Mouse (Mus musculus): ENCODE measurements around the gene Ube3b. TPM values are rescaled to one million over a fixed set of nuclear protein-coding genes. Genes with fewer than 3 reads are reported as not detected.

Ube3b gene
- polyA plus RNA-seq, 1 experiment from 2014 or later = 44.2 TPM

DNA sequence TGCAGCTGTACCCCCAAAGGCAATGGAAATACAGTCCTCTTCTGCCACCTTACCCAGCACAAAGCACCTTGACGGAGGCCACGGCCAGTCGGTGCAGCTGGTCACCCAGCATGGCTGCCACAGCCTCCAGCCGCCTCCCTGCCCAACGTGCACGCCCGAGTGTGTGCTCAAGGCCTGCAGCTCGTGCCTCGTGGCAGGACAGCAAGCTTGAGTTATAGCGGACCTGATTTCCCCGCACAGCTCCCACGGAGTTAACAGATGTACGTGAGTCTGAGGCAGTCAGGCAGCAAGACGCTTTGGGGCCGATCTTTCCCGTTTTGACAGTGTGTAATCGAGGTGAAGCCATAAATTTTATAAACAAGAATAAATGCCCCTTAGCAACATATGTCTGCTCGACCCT lies 48.2 kb downstream of the Ube3b start:
- WGBS = 73% methylated on average over 18 of the region's 18 CpGs
- H3K9me3 ChIP-seq (replicated peaks; ENCODE audit: control insufficient read depth, low read length) = no peaks in the 10 kb centered on the region
- H3K27ac ChIP-seq (ENCODE audit: low read length) = no peak overlapping the region
- H3K27me3 ChIP-seq (ENCODE audit: control insufficient read depth, insufficient read depth, low read length) = no peaks in the 10 kb centered on the region
- H3K4me2 ChIP-seq (ENCODE audit: low read depth, low read length) = no peak overlapping the region
- no peak overlapping the region for H3K9ac ChIP-seq (ENCODE audit: low read length)
- no peak for ATAC-seq (replicated peaks; ENCODE audit: extremely low read depth, insufficient read depth, low FRiP score)
- H3K4me3 ChIP-seq (ENCODE audit: low read length) = no peak overlapping the region
- H3K4me1 ChIP-seq (ENCODE audit: control insufficient read depth, insufficient read depth, low read length) = no peaks in the 10 kb centered on the region
- no peaks in the 10 kb centered on the region for H3K36me3 ChIP-seq (ENCODE audit: control insufficient read depth, insufficient read depth)

DNA sequence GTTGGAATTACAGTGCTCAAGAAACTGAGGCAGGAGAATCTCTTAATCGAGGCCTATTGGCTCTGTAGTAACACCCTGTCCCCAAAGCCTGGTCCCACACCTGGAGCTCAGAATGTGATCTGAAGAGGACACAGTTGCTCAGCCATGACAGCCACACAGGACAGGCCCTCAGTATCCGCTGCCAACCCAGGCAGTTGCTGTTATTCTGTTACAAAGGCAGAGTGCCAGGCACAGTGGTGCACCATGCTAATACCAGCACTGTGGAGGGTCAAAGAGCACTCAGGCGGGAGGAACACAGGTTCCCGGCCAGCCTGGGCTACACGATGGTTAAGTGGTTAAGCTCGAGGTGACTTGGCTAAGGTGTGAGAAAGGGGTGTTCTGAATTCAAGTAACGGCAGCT lies 49.4 kb downstream of the Ube3b start:
- no peaks in the 10 kb centered on the region for H3K4me1 ChIP-seq (ENCODE audit: control insufficient read depth, insufficient read depth, low read length)
- no peak overlapping the region for H3K9ac ChIP-seq (ENCODE audit: low read length)
- ATAC-seq (replicated peaks; ENCODE audit: extremely low read depth, insufficient read depth, low FRiP score) = no peak
- no peak overlapping the region for H3K27ac ChIP-seq (ENCODE audit: low read length)
- no peak overlapping the region for H3K4me2 ChIP-seq (ENCODE audit: low read depth, low read length)
- no peaks in the 10 kb centered on the region for H3K27me3 ChIP-seq (ENCODE audit: control insufficient read depth, insufficient read depth, low read length)
- no peaks in the 10 kb centered on the region for H3K9me3 ChIP-seq (replicated peaks; ENCODE audit: control insufficient read depth, low read length)
- H3K4me3 ChIP-seq (ENCODE audit: low read length) = no peak overlapping the region
- 83% methylated on average over 7 of the region's 7 CpGs for WGBS
- no peaks in the 10 kb centered on the region for H3K36me3 ChIP-seq (ENCODE audit: control insufficient read depth, insufficient read depth)

DNA sequence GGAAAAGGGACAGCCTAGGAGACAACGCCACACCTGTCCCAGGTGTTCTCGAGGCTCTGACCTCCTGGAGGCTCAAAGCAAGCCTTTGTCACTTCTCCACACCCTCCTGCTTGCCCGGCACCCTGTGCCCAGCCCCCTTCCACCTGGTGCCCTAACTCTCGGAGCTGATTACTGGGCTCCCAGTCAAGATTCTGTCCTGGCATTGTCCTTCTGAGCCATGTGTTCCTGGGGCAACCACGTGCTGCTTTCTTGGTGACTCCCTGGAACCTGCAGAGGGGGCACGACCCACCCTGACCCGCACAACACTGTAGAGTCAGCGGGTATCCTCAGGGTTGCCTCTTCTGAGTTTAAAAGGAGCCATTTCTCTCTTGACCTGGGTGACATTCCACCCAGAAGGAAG lies 54.0 kb downstream of the Ube3b start:
- H3K27ac ChIP-seq (ENCODE audit: low read length) = no peak overlapping the region
- no peaks in the 10 kb centered on the region for H3K4me1 ChIP-seq (ENCODE audit: control insufficient read depth, insufficient read depth, low read length)
- H3K27me3 ChIP-seq (ENCODE audit: control insufficient read depth, insufficient read depth, low read length) = no peaks in the 10 kb centered on the region
- 88% methylated on average over 8 of the region's 8 CpGs for WGBS
- no peaks in the 10 kb centered on the region; the same call in 1 of the 2 replicates for H3K36me3 ChIP-seq (ENCODE audit: control insufficient read depth, insufficient read depth)
- H3K4me3 ChIP-seq (ENCODE audit: low read length) = no peak overlapping the region
- H3K9me3 ChIP-seq (replicated peaks; ENCODE audit: control insufficient read depth, low read length) = no peaks in the 10 kb centered on the region
- no peak overlapping the region for H3K4me2 ChIP-seq (ENCODE audit: low read depth, low read length)
- ATAC-seq (replicated peaks; ENCODE audit: extremely low read depth, insufficient read depth, low FRiP score) = no peak
- H3K9ac ChIP-seq (ENCODE audit: low read length) = no peak overlapping the region

DNA sequence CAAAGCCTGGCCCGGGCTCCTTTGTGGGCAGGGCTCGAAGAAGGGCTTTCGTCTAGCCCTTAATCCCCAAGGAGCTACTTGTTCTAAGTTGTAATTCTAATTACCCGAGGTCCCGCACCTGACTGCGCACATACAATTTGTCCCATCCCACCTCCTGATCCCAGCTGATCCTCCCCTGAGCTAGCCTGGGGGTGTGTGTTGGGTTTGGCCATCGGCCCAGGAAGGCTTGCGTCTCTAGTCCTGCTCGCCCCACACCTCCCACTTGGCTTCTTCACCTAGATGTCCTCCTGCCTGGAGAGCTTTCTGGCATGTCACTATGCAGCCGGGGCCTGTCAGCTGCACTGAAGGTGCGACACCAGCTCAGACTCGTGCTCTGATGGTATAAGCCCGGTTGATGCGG lies 55.2 kb downstream of the Ube3b start:
- H3K9me3 ChIP-seq (replicated peaks; ENCODE audit: control insufficient read depth, low read length) = no peaks in the 10 kb centered on the region
- no peak overlapping the region for H3K9ac ChIP-seq (ENCODE audit: low read length)
- H3K27me3 ChIP-seq (ENCODE audit: control insufficient read depth, insufficient read depth, low read length) = no peaks in the 10 kb centered on the region
- no peaks in the 10 kb centered on the region for H3K4me1 ChIP-seq (ENCODE audit: control insufficient read depth, insufficient read depth, low read length)
- ATAC-seq (replicated peaks; ENCODE audit: extremely low read depth, insufficient read depth, low FRiP score) = no peak
- no peak overlapping the region for H3K4me3 ChIP-seq (ENCODE audit: low read length)
- no peaks in the 10 kb centered on the region; the same call in 1 of the 2 replicates for H3K36me3 ChIP-seq (ENCODE audit: control insufficient read depth, insufficient read depth)
- H3K4me2 ChIP-seq (ENCODE audit: low read depth, low read length) = no peak overlapping the region
- no peak overlapping the region for H3K27ac ChIP-seq (ENCODE audit: low read length)
- WGBS = 90% methylated on average over 14 of the region's 14 CpGs

DNA sequence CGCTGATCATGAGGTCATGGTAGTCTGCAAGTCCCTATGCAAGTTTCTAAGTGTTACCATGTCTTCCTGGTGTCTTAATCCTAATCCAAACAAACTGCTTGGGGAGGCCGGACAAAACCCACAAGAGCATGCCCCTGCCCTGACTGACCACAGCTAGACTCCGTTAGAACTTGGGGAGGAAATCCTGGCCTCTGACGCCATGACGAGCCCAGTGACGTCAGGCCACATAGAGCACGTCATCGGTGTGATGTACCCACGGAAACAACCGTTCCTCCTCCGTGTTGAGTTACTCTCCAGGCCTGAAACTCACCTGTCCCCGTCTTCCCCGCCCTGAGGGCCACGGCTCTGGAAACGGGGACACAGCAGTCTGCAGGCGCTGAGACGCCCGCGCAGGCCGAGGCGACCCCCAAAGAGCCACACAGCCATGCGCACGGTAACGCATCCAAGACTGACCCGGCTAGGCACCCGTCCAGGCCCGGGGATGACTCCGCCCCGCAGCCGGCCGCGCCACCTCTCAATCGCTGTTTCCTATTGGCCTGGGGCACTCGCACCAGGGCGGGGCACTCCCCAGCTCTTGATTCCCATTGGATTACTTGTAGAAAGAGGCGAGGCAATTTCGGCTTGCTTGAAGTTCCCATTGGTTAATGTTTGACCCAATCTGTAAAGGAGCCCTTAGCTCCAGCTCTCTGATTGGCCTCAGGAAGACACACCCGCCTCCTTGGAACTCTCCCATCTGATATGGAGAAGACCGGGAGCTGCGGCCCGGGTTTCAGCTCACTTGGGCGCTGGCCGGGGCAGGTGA lies 63.4 kb downstream of the Ube3b start, which contains the start of the genes Mmab and Mvk:
Gene Mmab, minus strand, starts transcription at position 495 of the 802 bp plus-strand sequence.
Gene Mvk, plus strand, starts transcription at position 704 of the 802 bp plus-strand sequence.
- Histone ChIP-seq H3K36me3 (ENCODE audit: control insufficient read depth, insufficient read depth) (peaks cover 4% of the 10 kb centered on the region; the same call in 1 of the 2 replicates), H3K9me3 (replicated peaks; ENCODE audit: control insufficient read depth, low read length) (no peaks in the 10 kb centered on the region), H3K4me1 (ENCODE audit: control insufficient read depth, insufficient read depth, low read length) (peaks cover 7% of the 10 kb centered on the region), H3K4me3 (ENCODE audit: low read length) (peak within 1 kb of the TSS; percentile 87), H3K27ac (ENCODE audit: low read length) (peak within 1 kb of the TSS; percentile 64), H3K27me3 (ENCODE audit: control insufficient read depth, insufficient read depth, low read length) (no peaks in the 10 kb centered on the region), H3K9ac (ENCODE audit: low read length) (peak within 1 kb of the TSS; percentile 84), H3K4me2 (ENCODE audit: low read depth, low read length) (peak within 1 kb of the TSS; percentile 95)
- WGBS = 2% methylated on average over 43 of the region's 43 CpGs
- ATAC-seq (replicated peaks; ENCODE audit: extremely low read depth, insufficient read depth, low FRiP score) = peak; percentile 98

DNA sequence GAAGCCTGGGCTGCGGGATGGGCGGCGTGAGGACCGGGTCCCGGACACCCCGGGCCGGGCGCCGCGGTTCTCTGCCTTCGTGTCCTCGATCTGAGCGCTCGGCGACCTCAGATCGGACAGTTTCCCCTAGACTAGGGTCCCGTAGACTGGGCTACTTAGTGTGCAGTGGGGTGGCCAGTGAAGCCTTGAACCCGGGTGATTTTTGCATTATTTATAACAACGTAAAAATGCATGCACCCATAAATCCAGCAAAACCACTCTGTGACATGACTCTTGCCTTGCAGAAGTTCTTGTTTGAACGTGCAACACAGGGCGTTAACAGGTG lies 63.9 kb downstream of the Ube3b start:
- peak overlapping the region; percentile 95 for H3K4me2 ChIP-seq (ENCODE audit: low read depth, low read length)
- peak overlapping the region; percentile 87 for H3K4me3 ChIP-seq (ENCODE audit: low read length)
- peaks cover 4% of the 10 kb centered on the region; the same call in 1 of the 2 replicates for H3K36me3 ChIP-seq (ENCODE audit: control insufficient read depth, insufficient read depth)
- WGBS = under 1% methylated on average over 21 of the region's 21 CpGs
- H3K4me1 ChIP-seq (ENCODE audit: control insufficient read depth, insufficient read depth, low read length) = peaks cover 7% of the 10 kb centered on the region
- no peak overlapping the region for H3K27ac ChIP-seq (ENCODE audit: low read length)
- H3K9me3 ChIP-seq (replicated peaks; ENCODE audit: control insufficient read depth, low read length) = no peaks in the 10 kb centered on the region
- peak overlapping the region; percentile 84 for H3K9ac ChIP-seq (ENCODE audit: low read length)
- no peak for ATAC-seq (replicated peaks; ENCODE audit: extremely low read depth, insufficient read depth, low FRiP score)
- no peaks in the 10 kb centered on the region for H3K27me3 ChIP-seq (ENCODE audit: control insufficient read depth, insufficient read depth, low read length)

DNA sequence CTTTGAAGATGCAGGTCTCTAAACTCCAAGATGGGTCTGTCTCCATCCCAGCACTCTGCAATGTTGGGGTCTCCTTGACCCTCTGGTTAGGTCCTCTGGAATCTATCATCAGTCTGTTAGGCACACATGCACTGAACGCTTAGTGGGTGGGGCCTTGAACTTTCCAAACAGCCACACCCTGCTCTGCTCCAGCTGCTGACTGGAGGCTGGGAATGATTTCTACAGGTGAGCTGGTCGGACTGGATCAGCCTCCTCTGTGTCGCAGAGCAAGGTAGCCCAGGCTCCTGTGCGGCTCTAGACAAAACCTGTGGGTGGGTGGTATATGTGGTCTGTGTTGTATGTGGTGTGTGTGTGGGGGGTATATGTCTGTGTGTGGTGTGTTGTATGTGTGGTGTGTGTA lies 68.6 kb downstream of the Ube3b start:
- Histone ChIP-seq H3K4me1 (ENCODE audit: control insufficient read depth, insufficient read depth, low read length) (peaks cover 7% of the 10 kb centered on the region), H3K9ac (ENCODE audit: low read length) (no peak overlapping the region), H3K27me3 (ENCODE audit: control insufficient read depth, insufficient read depth, low read length) (no peaks in the 10 kb centered on the region), H3K36me3 (ENCODE audit: control insufficient read depth, insufficient read depth) (peaks cover 4% of the 10 kb centered on the region; the same call in 1 of the 2 replicates), H3K9me3 (replicated peaks; ENCODE audit: control insufficient read depth, low read length) (no peaks in the 10 kb centered on the region), H3K4me3 (ENCODE audit: low read length) (no peak overlapping the region), H3K27ac (ENCODE audit: low read length) (no peak overlapping the region), H3K4me2 (ENCODE audit: low read depth, low read length) (no peak overlapping the region)
- no peak for ATAC-seq (replicated peaks; ENCODE audit: extremely low read depth, insufficient read depth, low FRiP score)
- WGBS = 82% methylated on average over 4 of the region's 4 CpGs

DNA sequence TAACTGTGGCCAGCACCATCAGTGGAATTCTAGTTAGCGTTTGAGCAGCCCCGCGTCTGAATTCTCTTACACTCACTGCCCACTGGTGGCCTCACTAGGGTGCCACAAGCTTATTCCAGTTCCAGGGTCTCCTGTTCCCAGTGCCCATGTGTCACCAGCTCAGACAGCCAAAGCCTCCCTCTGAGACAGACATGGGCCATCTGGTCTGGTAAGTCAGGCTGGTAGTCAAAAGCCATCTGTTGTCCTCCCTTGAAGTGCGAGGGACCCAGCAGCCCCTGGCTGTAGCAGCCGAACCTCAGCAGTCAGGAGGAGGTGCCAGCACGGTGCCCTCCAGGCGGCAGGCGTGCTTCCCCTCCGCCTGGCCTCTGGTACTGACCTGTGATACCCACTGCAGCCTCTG lies 75.9 kb downstream of the Ube3b start:
- H3K27ac ChIP-seq (ENCODE audit: low read length) = no peak overlapping the region
- 81% methylated on average over 9 of the region's 9 CpGs for WGBS
- H3K4me3 ChIP-seq (ENCODE audit: low read length) = no peak overlapping the region
- H3K9ac ChIP-seq (ENCODE audit: low read length) = no peak overlapping the region
- no peaks in the 10 kb centered on the region for H3K9me3 ChIP-seq (replicated peaks; ENCODE audit: control insufficient read depth, low read length)
- 0 out of 2 replicates have a peak, but pooled peaks cover 2% of the 10 kb centered on the region for H3K27me3 ChIP-seq (ENCODE audit: control insufficient read depth, insufficient read depth, low read length)
- ATAC-seq (replicated peaks; ENCODE audit: extremely low read depth, insufficient read depth, low FRiP score) = no peak
- H3K4me1 ChIP-seq (ENCODE audit: control insufficient read depth, insufficient read depth, low read length) = 0 out of 2 replicates have a peak, but pooled peaks cover 3% of the 10 kb centered on the region
- H3K36me3 ChIP-seq (ENCODE audit: control insufficient read depth, insufficient read depth) = no peaks in the 10 kb centered on the region
- H3K4me2 ChIP-seq (ENCODE audit: low read depth, low read length) = no peak overlapping the region

DNA sequence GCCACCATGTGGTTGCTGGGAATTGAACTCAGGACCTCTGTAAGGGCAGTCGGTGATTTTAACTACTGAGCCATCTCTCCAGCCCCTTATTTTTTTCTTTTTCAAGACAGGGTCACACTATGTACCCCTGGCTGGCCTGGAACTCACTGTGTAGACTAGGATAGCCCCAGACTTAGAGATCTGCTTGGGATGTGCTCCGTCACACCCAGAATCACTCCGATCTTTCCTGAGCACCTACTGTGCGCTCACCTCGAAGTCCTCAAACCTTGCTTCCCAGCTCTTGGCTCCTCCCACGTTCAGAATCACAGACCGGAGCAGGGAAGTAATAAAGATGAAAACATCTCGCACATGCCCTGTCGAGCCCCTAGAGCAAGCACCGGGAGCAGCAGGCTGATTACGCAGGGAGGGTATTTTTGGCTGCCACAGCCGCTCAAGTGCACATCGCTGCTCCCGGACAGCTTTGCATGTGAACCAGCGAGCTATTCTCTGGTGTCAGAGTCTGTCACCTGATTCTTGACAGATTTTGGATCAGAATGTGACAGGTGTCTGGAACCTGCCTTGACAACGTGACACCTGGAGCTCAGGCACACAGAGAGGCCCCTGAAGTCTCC lies 76.7 kb downstream of the Ube3b start:
- no peaks in the 10 kb centered on the region for H3K9me3 ChIP-seq (replicated peaks; ENCODE audit: control insufficient read depth, low read length)
- H3K4me3 ChIP-seq (ENCODE audit: low read length) = no peak overlapping the region
- WGBS = 53% methylated on average over 16 of the region's 16 CpGs
- no peaks in the 10 kb centered on the region for H3K36me3 ChIP-seq (ENCODE audit: control insufficient read depth, insufficient read depth)
- no peak overlapping the region for H3K27ac ChIP-seq (ENCODE audit: low read length)
- ATAC-seq (replicated peaks; ENCODE audit: extremely low read depth, insufficient read depth, low FRiP score) = no peak; the same call in 1 of the 2 replicates
- no peak overlapping the region for H3K9ac ChIP-seq (ENCODE audit: low read length)
- 0 out of 2 replicates have a peak, but pooled peaks cover 2% of the 10 kb centered on the region for H3K27me3 ChIP-seq (ENCODE audit: control insufficient read depth, insufficient read depth, low read length)
- peak overlapping the region; percentile 33; the same call in 1 of the 2 replicates for H3K4me2 ChIP-seq (ENCODE audit: low read depth, low read length)
- 0 out of 2 replicates have a peak, but pooled peaks cover 3% of the 10 kb centered on the region for H3K4me1 ChIP-seq (ENCODE audit: control insufficient read depth, insufficient read depth, low read length)

All from heart, embryonic 16.5 days (tissue).